Mouse (Mus musculus): ENCODE results near the gene Hist2h3c2. TPM values are rescaled to one million over a fixed set of nuclear protein-coding genes. Genes with fewer than 3 reads are reported as not detected.
"Not testable (repeated sequence)": the region's sequence is repeated elsewhere in the genome, so short reads cannot be mapped to it uniquely, and the experiment has no call there.

Gene Hist2h3c2
- 37.2 and 60.7 TPM in 2 replicates for total RNA-seq (2021)
- long read RNA-seq, partial matches to known transcripts: 0 of 2 reads
- long read RNA-seq, other reads (novel, unspliced or antisense): 0 of 2 reads

GRCm38 (mm10) chr3:96238954-96239793 lies at the start of gene Hist2h3c2:
Hist2h3c2 (minus strand) TSS chr3:96239127.
- DNase-seq: peak; percentile 44

- not testable (repeated sequence) for DNase-seq
These were observed 48.4 kb upstream of the Hist2h3c2 start for GRCm38 (mm10) chr3:96287334-96287733.

- DNase-seq: no peak
These were observed 45.5 kb upstream of the Hist2h3c2 start for GRCm38 (mm10) chr3:96284457-96284856.

GRCm38 (mm10) chr3:96280660-96281059 lies 41.7 kb upstream of the Hist2h3c2 start:
- DNase-seq: no peak

- peak; percentile 88 for DNase-seq
These were observed 39.1 kb upstream of the Hist2h3c2 start for GRCm38 (mm10) chr3:96277800-96278624.

- DNase-seq: no peak
These were observed 38.5 kb upstream of the Hist2h3c2 start for GRCm38 (mm10) chr3:96277428-96277799.

- no peak for DNase-seq
These were observed 34.9 kb upstream of the Hist2h3c2 start for GRCm38 (mm10) chr3:96273591-96274465.

GRCm38 (mm10) chr3:96269511-96270474 lies 30.9 kb upstream of the Hist2h3c2 start, which contains the start of gene Hist2h2bb:
Hist2h2bb (plus strand) TSS chr3:96269752.
- DNase-seq: peak; percentile 70

- DNase-seq: not testable (repeated sequence)
These were observed 29.9 kb upstream of the Hist2h3c2 start for GRCm38 (mm10) chr3:96268776-96269378.

- peak; percentile 77 for DNase-seq
These were observed 29.3 kb upstream of the Hist2h3c2 start, which contains the start of gene Hist2h3b for GRCm38 (mm10) chr3:96268051-96268775. Hist2h3b (plus strand) TSS chr3:96268654.

GRCm38 (mm10) chr3:96267541-96267940 lies 28.6 kb upstream of the Hist2h3c2 start:
- no peak for DNase-seq

- no peak for DNase-seq
These were observed 27.3 kb upstream of the Hist2h3c2 start for GRCm38 (mm10) chr3:96266132-96266710.

GRCm38 (mm10) chr3:96264404-96264949 lies 25.6 kb upstream of the Hist2h3c2 start:
- DNase-seq: no peak

GRCm38 (mm10) chr3:96263558-96264403 lies 24.9 kb upstream of the Hist2h3c2 start:
- DNase-seq: peak; percentile 34

- DNase-seq: peak; percentile 89
These were observed 24.1 kb upstream of the Hist2h3c2 start, which contains the start of gene Hist2h4 for GRCm38 (mm10) chr3:96262979-96263550. Hist2h4 (minus strand) TSS chr3:96263311.

GRCm38 (mm10) chr3:96262216-96262875 lies 23.4 kb upstream of the Hist2h3c2 start:
- DNase-seq: peak; percentile 75

- DNase-seq: no peak
These were observed 22.7 kb upstream of the Hist2h3c2 start for GRCm38 (mm10) chr3:96261623-96262022.
